Mouse (Mus musculus) myocyte (in vitro differentiated cells): ENCODE results near the gene Cactin.

ENCODE experiments used
- E2F4 ChIP-seq: IDR thresholded peaks from one replicate; pipeline ENCODE4 v1.6.1; 2011; ENCODE audit warnings: mild to moderate bottlenecking, control low read depth, moderate library complexity; ENCODE audit not compliant: insufficient read depth
- MYOD1 ChIP-seq, 3 experiments: IDR thresholded peaks; one replicate each; pipeline ENCODE4 v1.6.1; 2011; ENCODE audit warnings: control low read depth in 2 of 3, low read depth in 2 of 3, mild to moderate bottlenecking in 2 of 3, moderate library complexity in 1 of 3; ENCODE audit not compliant: insufficient read length in 2 of 3, control insufficient read depth in 1 of 3
- POLR2A ChIP-seq: IDR thresholded peaks from one replicate; pipeline ENCODE4 v1.6.1; 2011; ENCODE audit warnings: low read depth, mild to moderate bottlenecking, control low read depth, moderate library complexity; ENCODE audit not compliant: insufficient read length
- POLR2AphosphoS2 ChIP-seq: IDR thresholded peaks from one replicate; pipeline ENCODE4 v1.6.1; 2011; ENCODE audit warnings: low read depth, control low read depth; ENCODE audit not compliant: insufficient read length
- USF1 ChIP-seq: IDR thresholded peaks from one replicate; pipeline ENCODE4 v1.6.1; 2011; ENCODE audit warnings: low read depth, mild to moderate bottlenecking, control low read depth, moderate library complexity

DNA sequence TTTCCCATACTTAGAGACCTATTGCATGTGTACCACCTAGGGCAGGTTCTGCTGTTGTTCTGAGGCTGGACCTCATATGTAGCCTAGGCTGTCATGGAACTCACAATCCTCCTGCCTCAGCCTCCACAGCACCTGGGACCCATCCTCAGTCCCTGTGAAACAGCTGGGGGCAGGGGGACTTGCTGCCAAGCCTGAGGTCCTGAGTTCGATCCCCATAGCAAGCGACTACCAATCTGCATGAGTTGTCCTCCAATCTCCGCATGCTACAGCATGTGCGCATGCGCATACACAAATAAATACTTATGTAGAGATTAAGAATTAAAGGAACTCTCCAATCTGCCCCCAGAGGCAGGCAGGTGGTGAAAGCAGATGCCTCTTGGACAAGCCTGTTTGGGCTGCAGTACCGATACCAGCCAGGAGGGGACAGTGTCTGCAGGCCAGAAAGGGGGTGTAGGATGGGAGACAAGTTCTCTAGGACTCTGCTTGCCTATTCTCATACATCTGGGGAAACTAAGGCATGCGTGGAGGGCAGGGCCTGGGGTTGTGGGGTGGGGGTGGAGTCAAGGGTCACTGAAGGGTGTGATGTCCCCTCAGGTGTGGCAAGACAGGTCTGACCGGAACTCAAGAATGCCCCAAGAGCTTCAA is 33.3 kb upstream of the Cactin start:
- no peak for TF ChIP-seq POLR2A
- no peak for TF ChIP-seq MYOD1 (IDR thresholded peaks at IDR 0.05; ENCODE audit: control insufficient read depth in 1 of 3, insufficient read length in 2 of 3, low read depth in 2 of 3)
- TF ChIP-seq USF1 = no peak
- no peak for TF ChIP-seq E2F4
- TF ChIP-seq POLR2AphosphoS2 = no peak
